Mouse (Mus musculus): ENCODE data around the gene Golm1.
A peak's percentile ranks its signal among the peaks of the same experiment; 100 is the strongest.
"Not testable (repeated sequence)": the region's sequence is repeated elsewhere in the genome, so short reads cannot be mapped to it uniquely, and the experiment has no call there.

The Golm1 gene

GRCm38 (mm10) chr13:59675151-59676011 is at the start of gene Golm1:
TSS of gene Golm1 (minus strand) at chr13:59675811.
- DNase-seq, result peak; percentile 51 to 59

DNA sequence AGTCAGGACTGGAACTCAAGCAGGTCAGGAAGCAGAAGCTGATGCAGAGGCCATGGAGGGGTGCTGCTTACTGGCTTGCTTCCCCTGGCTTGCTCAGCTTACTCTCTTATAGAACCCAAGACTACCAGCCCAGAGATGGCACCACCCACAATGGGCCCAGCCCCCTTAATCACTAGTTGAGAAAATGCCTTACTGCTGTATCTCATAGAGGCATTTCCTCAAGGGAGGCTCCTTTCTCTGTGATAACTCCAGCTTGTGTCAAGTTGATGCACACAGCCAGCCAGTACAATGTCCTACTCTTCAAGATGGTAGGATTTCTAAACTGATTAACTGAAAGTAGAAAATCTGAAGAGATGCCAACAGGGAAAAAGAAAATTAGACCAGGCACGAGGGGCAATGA is 46.5 kb upstream of the Golm1 start:
- not testable (repeated sequence) for DNase-seq

- no peak for DNase-seq
These were observed 43.9 kb upstream of the Golm1 start for GRCm38 (mm10) chr13:59719475-59719874.

- not testable (repeated sequence) for DNase-seq
These were observed 43.3 kb upstream of the Golm1 start for GRCm38 (mm10) chr13:59718857-59719440.

DNA sequence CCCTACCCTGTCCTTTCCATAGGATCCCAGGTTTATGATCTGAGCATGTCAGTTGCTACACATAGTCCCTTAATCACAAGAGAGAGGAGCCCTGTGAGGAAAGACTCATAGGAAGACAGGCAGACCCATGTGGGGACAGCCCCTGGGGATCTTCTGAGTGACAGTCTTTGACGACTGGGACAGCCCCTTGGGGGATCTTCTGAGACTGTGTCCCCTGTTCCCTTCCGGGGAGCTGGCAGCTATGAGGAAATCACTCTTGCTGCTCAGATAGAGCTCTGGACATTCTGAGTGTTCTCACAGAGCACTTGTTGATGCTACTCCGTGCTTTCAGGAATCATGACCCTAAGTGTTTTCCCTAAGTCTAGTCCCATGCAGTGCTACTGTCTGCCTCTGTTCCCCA is 38.1 kb upstream of the Golm1 start:
- DNase-seq, result peak; percentile 45 to 51

DNA sequence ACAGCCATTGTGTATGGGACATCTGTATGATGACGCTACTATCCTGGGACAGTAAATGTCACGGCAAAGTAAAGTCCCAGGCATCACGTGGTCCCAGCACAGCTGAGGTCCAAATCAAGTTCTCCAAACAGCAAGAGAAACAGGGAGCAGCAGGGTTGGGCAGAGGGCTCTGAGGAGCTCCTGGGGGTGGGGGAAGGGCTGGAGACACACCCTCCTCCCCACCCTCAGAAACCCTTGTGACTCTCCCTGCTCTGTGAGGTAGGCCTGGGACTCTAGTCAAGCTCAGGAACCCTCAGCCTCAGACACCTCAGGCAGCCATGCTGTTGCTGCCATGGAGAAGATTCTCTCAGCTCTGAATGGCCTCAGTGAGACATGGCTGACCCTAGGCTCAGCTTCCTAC is 36.4 kb upstream of the Golm1 start, which contains the start of gene Spata31d1b:
Gene Spata31d1b (plus strand): TSS at position 301 of the 400 bp plus-strand sequence.
- not testable (repeated sequence) for DNase-seq

DNA sequence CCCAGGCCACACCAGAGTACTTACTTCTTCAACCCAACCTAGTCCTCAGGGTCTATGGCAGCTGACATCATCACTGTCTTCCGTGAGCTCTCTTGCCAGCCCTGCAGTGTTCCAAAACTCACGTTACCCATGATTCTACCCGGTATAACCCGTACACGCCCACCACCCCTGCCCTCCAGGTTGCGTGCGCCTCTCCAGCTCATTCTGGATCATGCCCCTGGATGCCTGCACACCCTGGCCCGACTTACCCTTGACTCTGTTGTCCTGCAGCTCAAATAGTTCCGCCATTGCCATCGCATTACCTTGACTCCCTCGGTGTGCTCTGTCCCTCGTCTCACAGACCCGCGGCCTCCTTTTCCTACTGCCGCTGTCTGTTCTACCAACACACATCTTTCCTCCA is 34.6 kb upstream of the Golm1 start, which contains the start of gene Spata31d1a:
Gene Spata31d1a (minus strand): TSS at position 101 of the 400 bp plus-strand sequence.
- DNase-seq, result no peak

DNA sequence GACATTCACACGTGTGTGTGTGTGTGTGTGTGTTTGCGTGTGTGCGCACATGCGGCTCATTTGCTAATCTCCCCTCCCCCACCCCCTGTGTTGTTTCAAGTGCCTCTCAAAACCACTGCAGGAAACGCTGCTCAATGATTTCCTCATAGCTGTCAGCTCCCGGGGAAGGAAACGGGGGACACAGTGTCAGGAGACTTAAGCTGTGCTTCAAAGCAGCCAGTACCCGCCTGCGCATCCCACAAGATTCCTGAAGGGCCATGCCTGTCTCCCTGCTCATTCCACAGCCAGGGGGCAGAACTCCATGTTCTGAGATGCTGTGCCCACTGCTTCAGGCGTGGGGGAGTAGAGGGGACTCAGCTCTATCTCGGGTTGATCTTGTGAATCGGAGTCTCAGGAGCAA is 29.0 kb upstream of the Golm1 start:
- DNase-seq, result no peak

DNA sequence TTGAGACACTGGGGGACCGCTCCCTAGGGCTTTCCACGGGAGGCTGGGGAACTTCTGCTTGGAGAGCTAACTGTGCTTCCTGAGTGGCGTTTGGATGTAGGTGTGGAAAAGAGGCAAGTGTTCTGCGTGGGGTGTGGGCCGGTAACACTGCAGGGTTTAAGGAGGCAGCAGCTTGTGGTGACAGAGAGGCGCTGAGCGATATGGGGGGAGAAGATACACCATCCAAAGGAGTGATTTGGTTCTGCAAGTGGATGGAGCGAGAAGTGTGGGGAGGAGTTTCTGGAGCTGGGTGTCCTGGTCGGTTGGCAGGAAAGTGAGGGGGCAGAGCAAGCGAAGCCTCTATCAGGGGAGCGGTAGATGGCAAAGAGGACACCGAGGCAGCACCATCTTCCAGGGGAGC is 27.9 kb upstream of the Golm1 start:
- no peak for DNase-seq

DNA sequence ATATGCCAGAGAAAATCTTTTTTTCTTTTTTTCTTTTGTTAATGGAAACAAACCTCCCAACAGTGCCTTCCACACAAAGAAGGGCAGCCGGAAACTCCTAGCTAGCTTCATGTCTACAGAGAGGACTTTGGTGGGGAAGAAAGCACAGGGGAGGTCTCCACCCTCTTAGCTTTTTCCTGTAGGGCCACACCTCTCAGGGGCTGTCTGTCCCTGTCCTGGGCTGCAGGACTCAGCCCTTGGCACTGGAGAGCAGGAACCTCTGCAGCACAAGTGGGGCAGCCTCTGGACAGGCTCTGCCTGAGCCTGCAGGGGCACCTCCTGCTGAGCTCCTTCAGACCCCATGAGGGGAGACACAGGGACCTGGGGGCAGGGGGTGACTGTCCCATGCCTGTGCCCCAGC is 24.5 kb upstream of the Golm1 start:
- DNase-seq, result not testable (repeated sequence)

GRCm38 (mm10) chr13:59699131-59699530 is 23.5 kb upstream of the Golm1 start:
- DNase-seq, result no peak

- no peak for DNase-seq
These were observed 20.2 kb upstream of the Golm1 start for GRCm38 (mm10) chr13:59695781-59696180.

DNA sequence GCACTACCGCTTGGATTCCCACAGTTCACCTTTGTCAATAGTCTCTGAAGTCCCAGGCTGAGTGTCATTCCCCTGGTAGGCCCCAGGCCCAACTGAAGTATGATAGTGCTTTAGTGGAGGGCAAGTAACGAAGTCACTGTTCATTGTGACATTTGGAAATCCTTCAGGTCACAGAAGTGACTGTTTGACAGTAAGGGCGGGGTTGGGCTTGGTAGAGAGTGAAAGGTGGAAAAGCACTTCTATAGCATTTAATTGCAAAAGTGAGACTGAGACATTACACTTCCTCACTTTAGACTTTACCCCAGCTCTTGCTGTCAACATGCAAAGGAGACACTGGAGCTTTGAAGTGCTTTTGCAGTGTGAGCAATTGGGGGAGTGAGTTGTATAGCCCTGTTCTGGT is 18.4 kb upstream of the Golm1 start, which contains the start of gene 4921517D22Rik:
Gene 4921517D22Rik (minus strand): TSS at position 101 of the 400 bp plus-strand sequence.
- no peak for DNase-seq

DNA sequence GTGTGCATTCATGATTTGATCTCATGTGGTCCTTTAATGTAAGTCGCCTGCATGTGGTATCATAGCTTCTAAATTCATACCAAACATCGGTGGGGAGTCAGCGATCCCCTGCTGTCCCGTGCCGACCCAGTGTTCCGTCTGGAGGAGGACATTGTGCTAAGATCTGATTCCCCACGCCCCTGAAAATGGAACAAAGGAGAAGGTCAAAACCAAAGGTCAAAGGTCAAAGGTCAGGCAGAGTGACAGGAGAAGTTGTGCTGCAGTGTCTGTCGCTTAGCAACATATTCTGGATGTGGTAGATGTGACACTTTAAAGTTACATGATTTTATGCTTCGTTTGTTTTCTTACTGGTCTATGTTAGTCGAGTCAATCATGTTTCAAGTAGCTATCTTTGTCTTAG is 15.9 kb upstream of the Golm1 start:
- DNase-seq, result no peak

DNA sequence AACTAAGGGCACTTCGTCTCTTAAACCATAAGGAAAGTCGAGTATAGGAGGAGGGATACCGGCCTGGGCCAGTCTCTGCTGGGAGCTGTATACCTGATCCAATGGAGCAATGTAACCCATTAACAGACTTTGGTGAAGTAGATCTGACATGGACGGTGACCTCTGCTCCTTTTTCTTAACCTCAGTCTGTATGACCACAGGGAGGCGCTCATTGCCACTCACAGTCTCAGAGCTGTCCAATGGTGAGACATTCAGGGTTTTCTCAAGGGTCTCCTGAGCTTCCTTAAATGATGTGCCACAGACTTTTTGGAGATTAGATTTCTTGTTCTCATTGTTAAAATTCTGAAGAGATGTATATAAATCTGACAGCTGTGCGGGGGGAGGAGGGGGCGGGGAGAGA is 15.0 kb upstream of the Golm1 start:
- no peak for DNase-seq

DNA sequence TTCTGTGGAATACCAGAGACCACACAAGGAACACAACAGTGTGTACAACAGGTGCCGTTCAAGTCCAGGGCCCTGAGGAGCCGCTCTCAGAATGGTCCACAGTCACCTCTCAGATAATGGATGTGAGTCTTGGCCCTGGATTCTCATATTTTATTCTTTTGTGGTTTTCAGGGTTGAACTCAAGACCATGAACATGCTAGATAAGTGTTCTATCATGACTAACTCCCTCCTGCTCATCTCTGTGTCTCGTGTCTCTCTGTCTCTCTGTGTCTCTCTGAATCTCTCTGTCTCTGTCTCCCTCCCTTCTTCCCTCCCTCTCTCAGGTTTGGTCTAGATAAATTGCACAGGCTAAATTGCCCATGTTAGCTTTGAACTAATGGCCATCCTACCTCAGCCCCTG is 14.2 kb upstream of the Golm1 start:
- no peak for DNase-seq

- DNase-seq, result no peak
These were observed 13.7 kb upstream of the Golm1 start for GRCm38 (mm10) chr13:59689313-59689712.

- DNase-seq, result peak; percentile 31 to 33
These were observed 12.7 kb upstream of the Golm1 start for GRCm38 (mm10) chr13:59688338-59688770.

GRCm38 (mm10) chr13:59685236-59685635 is 9.6 kb upstream of the Golm1 start:
- no peak for DNase-seq

GRCm38 (mm10) chr13:59682629-59683028 is 7.0 kb upstream of the Golm1 start:
- no peak for DNase-seq

DNA sequence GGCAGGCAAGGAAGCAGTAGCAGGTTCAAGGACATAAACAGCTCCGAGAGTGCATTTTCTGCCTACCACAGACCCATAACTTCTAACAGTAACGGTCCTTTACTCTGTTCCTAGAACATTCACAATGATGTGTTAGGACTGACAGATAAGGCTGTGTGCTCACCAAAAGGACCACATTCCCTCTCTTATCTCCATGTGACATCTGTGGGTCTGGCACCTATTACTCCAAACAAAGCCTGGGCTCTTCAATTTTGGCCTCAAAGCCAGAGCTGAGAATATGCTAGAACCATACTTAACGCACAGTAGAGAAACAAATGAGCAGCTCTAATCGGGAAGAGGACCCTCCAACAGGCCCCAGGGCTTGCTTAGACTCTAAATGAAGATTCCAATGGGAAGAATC is 4.3 kb upstream of the Golm1 start:
- DNase-seq, result no peak

GRCm38 (mm10) chr13:59679306-59679705 is 3.7 kb upstream of the Golm1 start:
- DNase-seq, result no peak

GRCm38 (mm10) chr13:59676316-59677229 is 962 bp upstream of the Golm1 start:
- peak; percentile 31 to 33 for DNase-seq

All from B cell, adult 2 months (primary cell).